Mouse (Mus musculus): ENCODE data around the gene Ctnna3. TPM values are rescaled to one million over a fixed set of nuclear protein-coding genes. Genes with fewer than 3 reads are reported as not detected.
"Not testable (repeated sequence)": the region's sequence is repeated elsewhere in the genome, so short reads cannot be mapped to it uniquely, and the experiment has no call there.

Gene Ctnna3
- polyA plus RNA-seq, 1 experiment from 2014 or later = 0.53 TPM

DNA sequence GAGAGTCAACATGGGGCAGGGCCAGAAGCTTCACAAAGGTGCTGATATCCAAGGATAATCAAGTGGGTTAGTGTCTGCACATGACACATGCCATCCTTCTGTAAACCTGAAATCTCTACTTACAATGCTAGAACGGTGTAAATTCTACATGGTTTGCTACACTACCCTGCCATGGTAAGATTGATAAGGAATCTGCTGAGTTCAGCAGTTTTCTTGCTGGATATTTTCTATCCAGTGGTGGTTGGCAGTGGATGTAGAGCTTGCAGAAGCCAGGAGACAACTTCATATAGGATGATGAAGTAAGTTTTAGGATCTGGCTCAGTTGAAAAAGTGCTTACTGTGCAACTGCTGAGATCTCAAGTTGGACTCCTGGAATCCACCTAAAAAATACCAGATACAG lies 767.7 kb downstream of the Ctnna3 start:
- Histone ChIP-seq H3K9ac (no peak overlapping the region), H3K4me1 (no peaks in the 10 kb centered on the region), H3K9me3 (replicated peaks) (no peaks in the 10 kb centered on the region), H3K4me2 (no peak overlapping the region), H3K27me3 (no peaks in the 10 kb centered on the region), H3K36me3 (no peaks in the 10 kb centered on the region), H3K4me3 (replicated peaks) (no peak overlapping the region), H3K27ac (no peak overlapping the region)
- ATAC-seq (replicated peaks; ENCODE audit: low FRiP score) = no peak
- WGBS = 70% methylated on average over 1 of the region's 1 CpGs

DNA sequence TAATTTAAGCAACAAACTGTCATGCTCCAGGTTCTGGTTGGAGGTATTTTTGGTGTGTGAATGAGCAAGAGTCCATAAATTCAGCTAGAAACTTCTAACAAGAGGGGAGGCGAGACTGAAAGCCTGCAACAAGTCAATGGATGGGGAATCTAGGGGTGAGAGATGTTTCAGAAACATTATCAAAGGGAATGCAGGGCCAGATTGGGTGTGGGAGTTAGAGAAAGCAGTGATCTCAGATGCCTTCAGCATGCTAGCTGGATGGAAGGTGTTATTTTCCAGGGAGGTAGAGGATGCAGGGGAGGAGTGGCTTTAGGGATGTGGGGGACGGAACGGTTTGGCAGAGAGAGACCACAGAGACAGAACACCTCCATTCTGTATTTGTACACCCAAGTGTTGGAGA lies 785.7 kb downstream of the Ctnna3 start:
- H3K4me3 ChIP-seq (replicated peaks) = no peak overlapping the region
- WGBS = 54% methylated on average over 3 of the region's 3 CpGs
- no peak for ATAC-seq (replicated peaks; ENCODE audit: low FRiP score)

DNA sequence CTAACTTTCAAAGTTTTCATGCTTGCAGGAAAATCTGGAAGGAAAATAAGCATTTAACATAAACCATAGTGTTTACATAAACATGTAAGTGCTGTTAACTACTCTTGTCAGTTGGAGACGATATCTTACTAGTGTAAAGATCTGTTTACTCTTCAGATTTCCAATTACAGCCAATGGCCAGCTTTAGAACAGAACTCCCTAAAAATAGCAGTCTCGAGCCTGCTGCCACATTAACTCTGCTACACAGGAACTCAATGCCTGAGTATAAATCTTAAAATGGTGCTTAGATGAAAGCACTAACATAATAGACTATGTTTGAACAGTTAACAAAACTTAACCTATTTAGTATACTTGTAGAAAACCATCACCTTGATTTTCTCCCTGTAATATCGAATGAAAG lies 793.1 kb downstream of the Ctnna3 start:
- ATAC-seq (replicated peaks; ENCODE audit: low FRiP score) = no peak
- H3K4me1 ChIP-seq = no peaks in the 10 kb centered on the region
- H3K4me2 ChIP-seq = no peak overlapping the region
- no peak overlapping the region for H3K4me3 ChIP-seq (replicated peaks)
- no peaks in the 10 kb centered on the region for H3K9me3 ChIP-seq (replicated peaks)
- WGBS = 40% methylated on average over 3 of the region's 3 CpGs
- H3K27me3 ChIP-seq = no peaks in the 10 kb centered on the region
- H3K9ac ChIP-seq = no peak overlapping the region
- no peaks in the 10 kb centered on the region for H3K36me3 ChIP-seq
- no peak overlapping the region for H3K27ac ChIP-seq

More for the DNA sequence above, 785.7 kb downstream of the Ctnna3 start:
- H3K4me1 ChIP-seq = no peaks in the 10 kb centered on the region
- no peaks in the 10 kb centered on the region for H3K9me3 ChIP-seq (replicated peaks)
- no peaks in the 10 kb centered on the region for H3K36me3 ChIP-seq
- H3K27ac ChIP-seq = no peak overlapping the region
- H3K27me3 ChIP-seq = no peaks in the 10 kb centered on the region
- no peak overlapping the region for H3K4me2 ChIP-seq
- no peak overlapping the region for H3K9ac ChIP-seq

- no peak overlapping the region for H3K27ac ChIP-seq
- 92% methylated on average over 9 of the region's 9 CpGs for WGBS
- no peaks in the 10 kb centered on the region for H3K36me3 ChIP-seq
- ATAC-seq (replicated peaks; ENCODE audit: low FRiP score) = no peak
- H3K9ac ChIP-seq = no peak overlapping the region
- no peak overlapping the region for H3K4me3 ChIP-seq (replicated peaks)
- no peaks in the 10 kb centered on the region for H3K9me3 ChIP-seq (replicated peaks)
- H3K4me2 ChIP-seq = no peak overlapping the region
- H3K27me3 ChIP-seq = no peaks in the 10 kb centered on the region
- no peaks in the 10 kb centered on the region for H3K4me1 ChIP-seq
These were observed 794.1 kb downstream of the Ctnna3 start for GRCm38 (mm10) chr10:64224007-64224406.

GRCm38 (mm10) chr10:64224424-64224823 lies 794.5 kb downstream of the Ctnna3 start:
- no peaks in the 10 kb centered on the region for H3K27me3 ChIP-seq
- H3K4me2 ChIP-seq = no peak overlapping the region
- no peaks in the 10 kb centered on the region for H3K36me3 ChIP-seq
- ATAC-seq (replicated peaks; ENCODE audit: low FRiP score) = no peak
- no peak overlapping the region for H3K27ac ChIP-seq
- H3K9me3 ChIP-seq (replicated peaks) = no peaks in the 10 kb centered on the region
- no peaks in the 10 kb centered on the region for H3K4me1 ChIP-seq
- no peak overlapping the region for H3K4me3 ChIP-seq (replicated peaks)
- H3K9ac ChIP-seq = no peak overlapping the region
- 91% methylated on average over 6 of the region's 6 CpGs for WGBS

DNA sequence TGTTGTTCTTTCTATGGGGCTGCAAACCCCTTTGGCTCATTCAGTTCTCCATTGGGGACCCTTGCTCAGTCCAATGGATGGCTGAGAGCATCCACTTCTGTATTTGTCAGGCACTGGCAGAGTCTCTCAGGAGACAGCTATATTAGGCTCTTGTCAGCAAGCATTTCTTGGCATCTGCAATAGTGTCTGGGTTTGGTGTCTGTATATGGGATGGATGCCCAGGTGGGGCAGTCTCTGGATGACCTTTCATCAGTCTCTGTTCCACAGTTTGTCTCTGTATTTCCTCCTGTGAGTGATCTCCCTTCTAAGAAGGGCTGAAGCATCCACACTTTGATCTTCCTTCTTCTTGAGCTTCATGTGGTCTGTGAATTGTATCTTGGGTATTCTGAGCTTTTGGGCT lies 795.9 kb downstream of the Ctnna3 start:
- not testable (repeated sequence) for H3K9ac ChIP-seq; H3K4me2 ChIP-seq; ATAC-seq (replicated peaks; ENCODE audit: low FRiP score); H3K27me3 ChIP-seq; H3K4me3 ChIP-seq (replicated peaks); H3K4me1 ChIP-seq; H3K36me3 ChIP-seq; H3K27ac ChIP-seq; H3K9me3 ChIP-seq (replicated peaks)

DNA sequence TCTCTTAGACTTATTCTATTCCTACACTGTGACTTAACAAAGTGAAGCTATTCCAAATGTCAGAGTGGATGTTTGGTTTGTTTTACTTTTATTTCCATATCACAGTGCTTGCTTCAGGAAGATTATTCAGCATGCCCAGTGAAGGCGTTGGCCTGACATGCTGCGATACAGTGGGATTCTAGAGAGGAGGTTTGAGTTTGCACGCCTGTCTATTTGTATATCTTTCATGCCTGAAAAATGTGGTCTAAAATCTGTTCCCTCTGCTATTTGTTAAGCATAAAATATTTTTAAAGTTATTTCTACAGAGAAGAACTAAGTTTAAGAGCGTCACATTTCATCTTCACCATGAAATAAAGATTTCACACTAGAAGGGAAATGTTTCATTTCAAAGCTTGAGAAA lies 813.5 kb downstream of the Ctnna3 start:
- Histone ChIP-seq H3K27ac (no peak overlapping the region), H3K9ac (no peak overlapping the region), H3K4me1 (no peaks in the 10 kb centered on the region), H3K4me2 (no peak overlapping the region), H3K9me3 (replicated peaks) (no peaks in the 10 kb centered on the region), H3K27me3 (no peaks in the 10 kb centered on the region), H3K4me3 (replicated peaks) (no peak overlapping the region), H3K36me3 (no peaks in the 10 kb centered on the region)
- no peak for ATAC-seq (replicated peaks; ENCODE audit: low FRiP score)
- WGBS = 85% methylated on average over 4 of the region's 4 CpGs

- no peak for ATAC-seq (replicated peaks; ENCODE audit: low FRiP score)
- Histone ChIP-seq H3K4me1 (no peaks in the 10 kb centered on the region), H3K27ac (no peak overlapping the region), H3K4me2 (no peak overlapping the region), H3K9ac (no peak overlapping the region), H3K9me3 (replicated peaks) (no peaks in the 10 kb centered on the region), H3K27me3 (no peaks in the 10 kb centered on the region), H3K36me3 (no peaks in the 10 kb centered on the region), H3K4me3 (replicated peaks) (no peak overlapping the region)
- WGBS = 86% methylated on average over 4 of the region's 4 CpGs
These were observed 838.3 kb downstream of the Ctnna3 start for GRCm38 (mm10) chr10:64268156-64268555.

GRCm38 (mm10) chr10:64275143-64275542 lies 845.2 kb downstream of the Ctnna3 start:
- ATAC-seq (replicated peaks; ENCODE audit: low FRiP score) = no peak
- Histone ChIP-seq H3K9me3 (replicated peaks) (no peaks in the 10 kb centered on the region), H3K9ac (no peak overlapping the region), H3K4me2 (no peak overlapping the region), H3K27me3 (no peaks in the 10 kb centered on the region), H3K36me3 (no peaks in the 10 kb centered on the region), H3K4me1 (no peaks in the 10 kb centered on the region), H3K27ac (no peak overlapping the region), H3K4me3 (replicated peaks) (no peak overlapping the region)
- WGBS = 68% methylated on average over 1 of the region's 1 CpGs

DNA sequence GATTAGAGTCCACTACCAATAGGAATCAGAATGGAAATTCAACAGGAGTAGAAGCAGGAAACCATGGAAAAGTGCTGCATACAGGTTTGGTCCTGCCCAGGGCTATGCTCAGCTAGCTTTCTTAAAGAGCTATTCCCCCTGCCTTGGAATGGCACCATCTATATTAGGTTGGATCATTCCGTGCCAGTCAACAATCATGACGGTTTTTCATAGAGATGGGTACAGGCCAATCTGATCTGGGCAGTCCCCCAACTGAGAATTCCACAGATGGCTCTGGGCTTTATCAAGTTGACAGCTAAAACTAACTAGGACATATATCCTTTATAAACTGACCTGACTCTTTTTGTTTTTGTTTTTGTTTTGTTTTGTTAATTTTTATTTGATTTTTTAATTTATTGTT lies 848.9 kb downstream of the Ctnna3 start:
- H3K9ac ChIP-seq = no peak overlapping the region
- no peak overlapping the region for H3K27ac ChIP-seq
- 88% methylated on average over 2 of the region's 2 CpGs for WGBS
- no peaks in the 10 kb centered on the region for H3K9me3 ChIP-seq (replicated peaks)
- H3K4me3 ChIP-seq (replicated peaks) = no peak overlapping the region
- H3K4me2 ChIP-seq = no peak overlapping the region
- H3K27me3 ChIP-seq = no peaks in the 10 kb centered on the region
- no peak for ATAC-seq (replicated peaks; ENCODE audit: low FRiP score)
- no peaks in the 10 kb centered on the region for H3K4me1 ChIP-seq
- no peaks in the 10 kb centered on the region for H3K36me3 ChIP-seq

- Histone ChIP-seq H3K27ac (no peak overlapping the region), H3K36me3 (no peaks in the 10 kb centered on the region), H3K4me2 (no peak overlapping the region), H3K4me3 (replicated peaks) (no peak overlapping the region), H3K9me3 (replicated peaks) (no peaks in the 10 kb centered on the region), H3K9ac (no peak overlapping the region), H3K4me1 (no peaks in the 10 kb centered on the region), H3K27me3 (no peaks in the 10 kb centered on the region)
- no peak for ATAC-seq (replicated peaks; ENCODE audit: low FRiP score)
These were observed 875.9 kb downstream of the Ctnna3 start for GRCm38 (mm10) chr10:64305802-64306201.

DNA sequence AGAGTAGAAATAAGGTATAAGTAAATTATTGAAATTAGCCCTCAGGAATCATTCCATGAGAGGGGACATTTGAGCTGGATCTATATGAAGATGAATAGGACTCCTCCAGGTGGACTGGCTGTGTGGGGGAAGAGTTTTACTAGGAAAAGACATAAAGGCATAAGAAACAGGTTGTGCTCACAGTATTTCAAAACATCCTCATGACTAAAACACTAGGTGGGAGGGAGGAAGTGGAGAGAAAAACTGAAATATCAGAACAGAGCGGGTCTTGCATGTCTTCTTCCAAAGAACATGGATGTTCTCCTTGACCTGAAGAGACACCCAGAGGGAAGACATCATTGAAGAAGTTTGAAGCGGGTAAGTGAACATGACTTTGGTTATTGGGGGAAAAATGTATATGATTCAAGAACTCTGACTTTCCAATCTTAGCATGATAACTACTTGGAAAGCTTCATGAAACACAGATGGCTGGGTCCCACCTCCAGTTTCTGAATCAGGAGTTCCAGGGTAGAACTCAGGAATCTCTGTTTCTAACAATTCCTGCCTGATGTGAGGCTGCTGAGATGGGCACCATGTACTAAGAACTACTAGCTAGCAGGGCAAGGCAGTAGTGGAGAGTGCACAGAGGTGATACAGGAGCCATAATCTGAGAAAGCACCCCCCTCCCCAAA lies 881.9 kb downstream of the Ctnna3 start:
- Histone ChIP-seq H3K4me1 (no peaks in the 10 kb centered on the region), H3K4me3 (replicated peaks) (no peak overlapping the region), H3K27ac (no peak overlapping the region), H3K4me2 (no peak overlapping the region), H3K9ac (no peak overlapping the region), H3K27me3 (no peaks in the 10 kb centered on the region), H3K9me3 (replicated peaks) (no peaks in the 10 kb centered on the region), H3K36me3 (no peaks in the 10 kb centered on the region)
- ATAC-seq (replicated peaks; ENCODE audit: low FRiP score) = no peak
- 89% methylated on average over 2 of the region's 2 CpGs for WGBS

DNA sequence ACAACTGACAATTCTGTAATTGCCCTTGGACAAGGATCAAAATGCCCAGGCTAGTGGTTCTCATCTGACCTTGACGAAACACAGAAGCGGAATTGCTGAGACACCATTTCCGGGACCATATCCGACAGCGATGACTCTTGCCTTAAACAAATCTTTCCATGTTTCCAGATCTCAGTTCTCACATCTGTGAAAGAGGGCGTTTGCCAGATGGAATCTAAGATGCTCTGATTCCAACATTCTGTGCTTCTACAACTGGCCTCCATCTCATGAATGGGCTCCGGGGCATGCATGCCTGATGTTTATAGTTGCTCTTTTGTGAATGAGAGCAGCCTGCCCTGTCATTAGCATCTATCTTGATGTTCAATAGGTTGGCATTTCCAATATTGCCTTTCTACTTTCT lies 890.4 kb downstream of the Ctnna3 start:
- H3K9me3 ChIP-seq (replicated peaks) = no peaks in the 10 kb centered on the region
- ATAC-seq (replicated peaks; ENCODE audit: low FRiP score) = no peak
- no peak overlapping the region for H3K4me3 ChIP-seq (replicated peaks)
- no peak overlapping the region for H3K9ac ChIP-seq
- no peaks in the 10 kb centered on the region for H3K27me3 ChIP-seq
- H3K4me2 ChIP-seq = no peak overlapping the region
- H3K36me3 ChIP-seq = no peaks in the 10 kb centered on the region
- no peak overlapping the region for H3K27ac ChIP-seq
- no peaks in the 10 kb centered on the region for H3K4me1 ChIP-seq
- WGBS = 91% methylated on average over 7 of the region's 7 CpGs

All from kidney, embryonic 15.5 days (tissue).